Mouse (Mus musculus): ENCODE results near the gene Ppp1r14a. TPM values are rescaled to one million over a fixed set of nuclear protein-coding genes. Genes with fewer than 3 reads are reported as not detected.
A peak's percentile ranks its signal among the peaks of the same experiment; 100 is the strongest.

Gene Ppp1r14a
- polyA plus RNA-seq, 1 experiment from 2014 or later = 148 TPM

DNA sequence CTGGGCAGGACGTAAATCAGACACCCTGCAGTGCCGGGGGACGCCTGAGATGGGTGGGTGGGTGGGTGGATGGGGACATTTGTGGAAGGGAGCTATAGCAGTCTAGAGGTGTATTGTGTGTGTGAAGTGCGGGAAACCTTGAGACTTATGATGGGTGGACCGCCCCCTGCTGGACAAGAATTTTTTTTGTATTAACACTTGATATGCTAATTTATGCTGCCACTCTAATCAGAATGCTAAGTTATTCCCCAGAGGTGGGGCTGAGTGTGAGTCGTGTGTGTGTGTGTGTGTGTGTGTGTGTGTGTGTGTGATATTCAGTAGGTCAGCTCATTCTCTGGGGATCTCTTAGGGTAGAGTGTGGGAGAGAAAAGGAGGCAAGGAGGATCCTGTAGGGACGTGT lies 17.5 kb downstream of the Ppp1r14a start:
- Histone ChIP-seq H3K4me2 (peak overlapping the region; percentile 95; the same call in 1 of the 2 replicates), H3K9ac (no peak overlapping the region)

DNA sequence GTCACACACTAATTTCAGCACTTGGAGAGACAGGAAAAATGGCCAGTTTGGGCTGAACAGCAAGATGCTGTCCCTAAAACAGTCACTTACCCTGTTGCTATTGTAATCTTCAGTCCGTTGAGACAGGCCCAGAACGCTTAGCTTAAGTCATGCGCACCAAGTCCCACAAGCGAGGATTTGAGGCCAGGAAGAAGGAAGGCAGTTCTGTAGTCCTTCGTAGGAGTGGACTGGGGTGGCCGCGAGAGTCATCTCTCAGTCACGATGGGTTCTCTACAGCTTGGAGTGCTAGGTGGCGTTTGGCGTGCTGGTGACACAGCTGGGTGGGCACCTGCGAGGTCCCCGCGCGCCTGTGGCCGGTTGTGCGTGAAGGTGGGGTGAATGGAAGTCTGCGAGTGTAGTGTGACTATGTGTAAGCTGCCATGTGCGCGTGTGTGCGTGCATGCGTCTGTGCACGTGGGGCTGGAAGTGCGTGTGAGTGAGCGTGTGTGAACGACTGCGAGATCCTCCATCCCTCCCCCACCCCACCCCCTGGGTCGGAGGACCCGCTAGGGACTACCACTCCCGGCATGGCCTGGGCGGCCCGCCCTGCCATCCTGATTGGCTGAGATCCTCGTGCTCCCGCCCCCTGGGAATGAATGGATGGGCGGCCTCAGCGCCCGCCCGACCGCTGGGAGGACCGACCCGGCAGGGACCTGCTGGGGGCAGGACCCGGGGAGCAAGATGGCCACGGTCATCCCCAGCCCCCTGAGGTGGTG lies 18.4 kb downstream of the Ppp1r14a start:
- Histone ChIP-seq H3K27ac (peak overlapping the region; percentile 53), H3K4me3 (peak overlapping the region; percentile 61), H3K9ac (peak overlapping the region; percentile 40; the same call in 1 of the 2 replicates), H3K9me3 (no peaks in the 10 kb centered on the region), H3K36me3 (no peaks in the 10 kb centered on the region), H3K4me1 (peaks cover 52% of the 10 kb centered on the region), H3K27me3 (peaks cover 25% of the 10 kb centered on the region), H3K4me2 (peak overlapping the region; percentile 95)
- peak; percentile 81 for ATAC-seq (ENCODE audit: borderline replicate concordance, extremely low read depth, low FRiP score, low TSS enrichment)
- 2% methylated on average over 42 of the region's 42 CpGs for WGBS

More for the DNA sequence above, 17.5 kb downstream of the Ppp1r14a start:
- no peak for ATAC-seq (ENCODE audit: borderline replicate concordance, extremely low read depth, low FRiP score, low TSS enrichment)
- Histone ChIP-seq H3K36me3 (no peaks in the 10 kb centered on the region), H3K9me3 (no peaks in the 10 kb centered on the region), H3K27me3 (peaks cover 25% of the 10 kb centered on the region), H3K27ac (peak overlapping the region; percentile 53; the same call in 1 of the 2 replicates), H3K4me1 (peaks cover 52% of the 10 kb centered on the region), H3K4me3 (no peak overlapping the region)
- WGBS = 31% methylated on average over 7 of the region's 7 CpGs

DNA sequence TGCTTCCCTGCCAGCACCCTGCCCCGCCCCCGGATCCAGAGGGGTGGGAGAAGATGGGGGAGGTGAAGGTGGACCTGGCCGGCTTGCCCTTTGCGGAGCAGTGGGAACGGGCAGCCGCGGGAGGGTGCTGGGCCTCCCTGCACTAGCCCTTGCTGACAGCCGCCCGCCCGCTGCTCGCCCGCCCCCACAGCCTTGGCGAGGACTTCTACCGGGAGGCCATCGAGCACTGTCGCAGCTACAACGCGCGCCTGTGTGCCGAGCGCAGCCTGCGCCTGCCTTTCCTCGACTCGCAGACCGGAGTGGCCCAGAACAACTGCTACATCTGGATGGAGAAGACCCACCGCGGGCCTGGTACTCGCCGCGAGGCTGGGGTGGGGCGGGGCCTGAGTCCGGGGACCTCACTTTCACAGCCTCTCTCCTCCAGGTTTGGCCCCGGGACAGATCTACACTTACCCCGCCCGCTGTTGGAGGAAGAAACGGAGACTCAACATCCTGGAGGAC lies 20.2 kb downstream of the Ppp1r14a start:
- no peaks in the 10 kb centered on the region for H3K36me3 ChIP-seq
- H3K27ac ChIP-seq = peak overlapping the region; percentile 36; the same call in 1 of the 2 replicates
- H3K4me2 ChIP-seq = peak overlapping the region; percentile 95
- 2% methylated on average over 36 of the region's 36 CpGs for WGBS
- peaks cover 23% of the 10 kb centered on the region for H3K27me3 ChIP-seq
- peaks cover 48% of the 10 kb centered on the region for H3K4me1 ChIP-seq
- H3K4me3 ChIP-seq = peak overlapping the region; percentile 48
- H3K9ac ChIP-seq = peak overlapping the region; percentile 50
- no peaks in the 10 kb centered on the region for H3K9me3 ChIP-seq
- peak; percentile 7; the same call in 1 of the 2 replicates for ATAC-seq (ENCODE audit: borderline replicate concordance, extremely low read depth, low FRiP score, low TSS enrichment)

DNA sequence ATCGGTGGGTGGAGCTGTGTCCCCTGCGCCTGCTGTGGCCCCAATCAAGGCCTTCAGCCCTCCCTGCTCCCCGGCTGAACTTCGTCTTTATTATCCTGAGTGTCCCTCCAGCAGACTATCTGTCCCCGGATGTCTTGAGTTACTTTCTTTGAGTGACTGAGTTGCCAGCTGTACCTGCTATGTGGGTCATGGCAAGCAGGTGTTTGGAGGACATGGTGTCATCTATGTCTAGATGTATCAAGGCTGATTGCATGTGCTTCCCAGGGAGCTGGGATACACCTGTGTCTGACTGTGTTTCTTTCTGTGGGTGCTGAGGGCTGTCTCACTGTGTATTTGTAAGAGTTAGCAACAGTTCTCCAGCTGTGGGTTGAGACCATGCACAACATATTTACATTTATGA lies 20.6 kb downstream of the Ppp1r14a start:
- H3K27me3 ChIP-seq = peaks cover 18% of the 10 kb centered on the region
- H3K36me3 ChIP-seq = no peaks in the 10 kb centered on the region
- peaks cover 44% of the 10 kb centered on the region for H3K4me1 ChIP-seq
- H3K4me2 ChIP-seq = peak overlapping the region; percentile 95
- H3K9me3 ChIP-seq = no peaks in the 10 kb centered on the region
- ATAC-seq (ENCODE audit: borderline replicate concordance, extremely low read depth, low FRiP score, low TSS enrichment) = no peak
- peak overlapping the region; percentile 50; the same call in 1 of the 2 replicates for H3K9ac ChIP-seq
- 5% methylated on average over 5 of the region's 5 CpGs for WGBS
- H3K4me3 ChIP-seq = peak overlapping the region; percentile 48
- H3K27ac ChIP-seq = peak overlapping the region; percentile 36; the same call in 1 of the 2 replicates

DNA sequence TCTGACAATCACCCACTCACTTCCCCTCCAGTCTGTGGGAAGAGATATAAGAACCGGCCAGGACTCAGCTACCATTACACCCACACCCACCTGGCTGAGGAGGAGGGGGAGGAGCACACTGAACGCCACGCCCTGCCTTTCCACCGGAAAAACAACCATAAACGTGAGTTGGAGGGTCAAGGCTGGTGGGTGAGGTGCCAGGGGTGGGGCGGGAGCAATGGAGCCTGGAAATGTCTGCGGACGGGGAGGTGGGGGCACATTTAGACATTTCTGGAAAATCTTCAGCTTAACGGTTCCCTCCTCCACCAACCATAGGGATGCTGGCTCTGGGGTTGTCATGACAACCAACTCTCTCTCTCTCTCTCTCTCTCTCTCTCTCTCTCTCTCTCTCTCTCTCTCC lies 23.9 kb downstream of the Ppp1r14a start:
- H3K4me1 ChIP-seq = peaks cover 50% of the 10 kb centered on the region

DNA sequence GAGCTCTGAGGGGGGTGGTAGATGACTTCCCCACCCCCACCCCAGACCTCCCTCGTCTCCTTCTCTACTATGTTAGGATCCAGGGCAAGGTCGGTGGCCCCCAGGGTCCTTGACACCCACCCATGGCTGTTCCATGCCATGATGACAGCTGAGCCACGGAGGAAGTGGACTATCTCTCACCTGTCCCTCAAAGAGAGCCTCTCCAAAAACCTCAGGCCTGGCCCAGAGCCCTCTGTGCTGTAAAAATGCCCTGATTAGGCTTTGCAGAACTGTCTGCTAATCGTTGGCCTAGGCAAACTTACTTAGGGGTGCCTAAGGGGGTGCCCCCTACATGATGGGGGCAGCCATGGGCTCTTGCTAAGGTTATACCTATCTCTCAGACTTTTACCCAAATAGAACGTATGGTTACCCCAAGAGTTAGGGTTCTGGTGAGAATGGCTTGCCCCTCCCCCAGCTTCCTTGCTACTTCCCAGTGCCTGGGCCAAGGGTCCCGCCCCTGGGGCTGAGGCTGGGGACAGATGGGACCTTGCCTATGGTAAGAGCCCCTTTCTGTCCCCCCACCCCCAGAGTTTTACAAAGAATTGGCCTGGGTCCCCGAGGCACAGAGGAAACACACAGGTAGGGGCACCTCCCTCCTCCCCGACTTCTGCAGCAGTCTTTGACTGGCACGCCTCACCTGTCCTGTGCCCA lies 24.6 kb downstream of the Ppp1r14a start:
- no peak overlapping the region for H3K9ac ChIP-seq
- peaks cover 5% of the 10 kb centered on the region for H3K27me3 ChIP-seq
- peaks cover 50% of the 10 kb centered on the region for H3K4me1 ChIP-seq
- WGBS = 63% methylated on average over 9 of the region's 9 CpGs
- no peak for ATAC-seq (ENCODE audit: borderline replicate concordance, extremely low read depth, low FRiP score, low TSS enrichment)
- no peak overlapping the region for H3K27ac ChIP-seq
- no peak overlapping the region for H3K4me2 ChIP-seq
- no peaks in the 10 kb centered on the region for H3K36me3 ChIP-seq
- H3K9me3 ChIP-seq = no peaks in the 10 kb centered on the region
- H3K4me3 ChIP-seq = no peak overlapping the region

More for the DNA sequence above, 23.9 kb downstream of the Ppp1r14a start:
- Histone ChIP-seq H3K27ac (no peak overlapping the region), H3K27me3 (peaks cover 8% of the 10 kb centered on the region), H3K9me3 (no peaks in the 10 kb centered on the region), H3K9ac (no peak overlapping the region), H3K4me3 (no peak overlapping the region), H3K36me3 (no peaks in the 10 kb centered on the region), H3K4me2 (no peak overlapping the region)
- no peak for ATAC-seq (ENCODE audit: borderline replicate concordance, extremely low read depth, low FRiP score, low TSS enrichment)
- 51% methylated on average over 8 of the region's 9 CpGs for WGBS

DNA sequence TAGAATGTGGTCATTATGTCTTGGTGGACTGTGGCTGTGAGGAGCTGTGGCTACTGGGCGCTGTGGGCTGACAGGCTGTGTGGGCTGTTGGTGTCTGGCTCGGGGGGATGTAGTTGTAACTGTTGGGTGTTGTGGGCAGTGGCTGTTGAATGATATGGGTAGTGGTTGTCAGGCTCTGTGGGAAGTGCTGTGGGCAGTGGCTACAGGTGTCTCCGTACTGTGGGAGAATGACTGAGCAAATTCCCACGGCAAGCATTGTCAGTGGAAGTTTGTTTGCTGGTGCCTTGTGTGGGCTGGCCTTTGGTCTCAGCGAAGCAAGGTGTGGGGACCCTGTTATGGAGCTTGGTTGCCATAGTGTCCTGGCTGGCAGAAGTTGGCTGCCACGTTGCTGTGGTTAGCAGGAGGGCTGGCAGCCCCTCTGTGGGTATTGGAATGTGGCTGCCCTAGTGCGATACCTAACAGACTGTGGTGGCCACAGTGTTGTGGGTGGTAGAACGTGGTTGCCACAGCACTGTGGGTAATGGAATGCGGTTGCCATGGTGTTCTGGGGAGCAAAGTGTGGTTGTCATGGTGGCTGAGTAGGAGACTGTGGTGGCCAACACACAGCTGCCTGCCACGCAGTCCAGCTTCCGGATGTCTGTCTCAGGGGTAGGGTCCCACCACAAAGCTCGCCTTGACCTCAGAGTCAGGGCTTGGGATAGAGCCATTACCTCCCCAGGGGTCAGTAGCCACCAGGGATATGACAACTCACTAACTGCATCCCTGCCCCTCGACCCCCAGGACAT lies 25.9 kb downstream of the Ppp1r14a start:
- H3K9ac ChIP-seq = no peak overlapping the region
- 68% methylated on average over 13 of the region's 13 CpGs for WGBS
- H3K27me3 ChIP-seq = no peaks in the 10 kb centered on the region; the same call in 1 of the 2 replicates
- H3K36me3 ChIP-seq = no peaks in the 10 kb centered on the region
- peaks cover 52% of the 10 kb centered on the region for H3K4me1 ChIP-seq
- no peaks in the 10 kb centered on the region for H3K9me3 ChIP-seq
- no peak overlapping the region for H3K4me3 ChIP-seq
- no peak overlapping the region for H3K4me2 ChIP-seq
- H3K27ac ChIP-seq = no peak overlapping the region
- ATAC-seq (ENCODE audit: borderline replicate concordance, extremely low read depth, low FRiP score, low TSS enrichment) = no peak

DNA sequence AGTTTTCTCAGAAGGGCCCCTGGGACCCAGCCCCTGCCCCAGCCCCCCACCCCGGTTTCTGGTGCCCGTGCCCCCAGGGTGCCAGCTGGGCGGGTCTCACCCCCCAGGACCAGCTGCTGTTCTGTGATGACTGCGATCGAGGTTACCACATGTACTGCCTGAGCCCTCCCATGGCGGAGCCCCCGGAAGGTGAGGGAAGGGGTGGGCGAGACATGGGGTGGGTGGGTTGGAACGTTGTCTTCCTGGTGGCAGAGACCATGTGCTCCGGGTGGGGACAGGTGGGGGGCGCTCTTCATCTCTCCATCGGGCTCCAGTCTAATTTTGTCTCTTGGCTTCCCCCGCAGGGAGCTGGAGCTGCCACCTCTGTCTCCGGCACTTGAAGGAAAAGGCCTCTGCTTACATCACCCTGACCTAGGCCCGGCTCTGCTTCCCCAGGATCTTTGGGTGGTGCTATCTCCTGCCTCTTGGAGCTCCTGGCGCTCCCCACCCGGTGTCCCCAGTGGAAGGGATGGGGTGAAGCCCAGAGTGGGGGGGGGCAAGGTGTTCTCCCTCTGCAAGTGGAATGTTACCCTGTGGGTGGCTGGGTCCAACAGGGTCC lies 27.1 kb downstream of the Ppp1r14a start:
- Histone ChIP-seq H3K4me3 (no peak overlapping the region), H3K9ac (no peak overlapping the region), H3K36me3 (no peaks in the 10 kb centered on the region), H3K27ac (peak overlapping the region; percentile 94), H3K4me2 (peak overlapping the region; percentile 47), H3K27me3 (no peaks in the 10 kb centered on the region), H3K9me3 (no peaks in the 10 kb centered on the region), H3K4me1 (peaks cover 60% of the 10 kb centered on the region)
- 47% methylated on average over 17 of the region's 17 CpGs for WGBS
- ATAC-seq (ENCODE audit: borderline replicate concordance, extremely low read depth, low FRiP score, low TSS enrichment) = no peak

DNA sequence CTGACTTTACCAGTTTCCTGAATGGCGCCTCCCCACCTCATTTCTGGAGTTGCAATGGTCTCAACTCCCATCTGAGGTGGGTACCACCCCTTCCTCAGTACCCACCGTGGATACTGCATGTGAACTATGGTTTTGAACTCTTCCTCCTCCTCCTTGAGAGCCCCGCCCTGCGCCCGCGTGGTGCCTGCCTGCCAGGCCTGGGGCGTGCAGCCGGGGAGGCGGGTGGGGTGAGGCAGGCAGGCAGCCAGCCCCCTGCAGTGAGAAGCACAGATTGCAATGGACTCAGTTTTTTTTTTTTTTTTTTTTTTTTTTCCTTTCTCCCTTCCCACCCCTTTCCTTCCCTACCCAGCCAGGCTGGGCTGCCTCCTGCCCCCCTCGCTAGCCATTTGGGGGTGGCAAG lies 27.9 kb downstream of the Ppp1r14a start:
- WGBS = 3% methylated on average over 8 of the region's 10 CpGs
- H3K4me2 ChIP-seq = peak overlapping the region; percentile 47
- peaks cover 63% of the 10 kb centered on the region for H3K4me1 ChIP-seq
- H3K9me3 ChIP-seq = no peaks in the 10 kb centered on the region
- H3K27ac ChIP-seq = peak overlapping the region; percentile 94
- peak; percentile 39 for ATAC-seq (ENCODE audit: borderline replicate concordance, extremely low read depth, low FRiP score, low TSS enrichment)
- H3K9ac ChIP-seq = peak overlapping the region; percentile 27; the same call in 1 of the 2 replicates
- no peaks in the 10 kb centered on the region for H3K27me3 ChIP-seq
- H3K4me3 ChIP-seq = no peak overlapping the region
- no peaks in the 10 kb centered on the region for H3K36me3 ChIP-seq

DNA sequence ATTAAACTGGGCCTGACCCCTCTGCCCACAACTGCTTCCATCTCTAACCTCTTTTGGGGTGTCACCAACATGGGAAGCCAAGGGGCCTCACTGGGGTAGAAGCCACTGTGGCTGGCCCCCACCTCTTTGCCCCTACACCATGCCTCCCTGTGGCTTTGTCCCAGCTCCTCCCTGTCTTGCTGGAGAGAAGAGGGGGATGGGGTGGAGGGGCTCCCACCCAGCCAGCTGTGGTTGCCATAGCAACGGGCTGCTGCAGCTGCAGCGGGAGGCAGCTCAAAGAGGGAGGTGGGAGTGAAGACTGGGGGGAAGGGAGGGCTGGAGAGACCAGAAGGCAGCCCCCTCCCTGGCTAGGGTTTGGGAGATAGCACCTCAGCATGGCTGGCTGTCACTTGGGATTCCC lies 28.4 kb downstream of the Ppp1r14a start:
- peak; percentile 50 for ATAC-seq (ENCODE audit: borderline replicate concordance, extremely low read depth, low FRiP score, low TSS enrichment)
- 0% methylated on average over 2 of the region's 2 CpGs for WGBS
- Histone ChIP-seq H3K27ac (peak overlapping the region; percentile 94), H3K9ac (peak overlapping the region; percentile 27; the same call in 1 of the 2 replicates), H3K36me3 (no peaks in the 10 kb centered on the region), H3K4me3 (0 out of 2 replicates have a peak overlapping the region, but pooled peaks have one; percentile 3), H3K4me1 (peaks cover 63% of the 10 kb centered on the region), H3K27me3 (no peaks in the 10 kb centered on the region), H3K4me2 (peak overlapping the region; percentile 47), H3K9me3 (no peaks in the 10 kb centered on the region)

All from lung, embryonic 15.5 days (tissue).